ENCODE assay signal across 22 mouse cellular contexts in genomic region chr6:142568713-142569357, GRCm38 (mm10). TPM values are rescaled to one million over a fixed set of nuclear protein-coding genes. Genes with fewer than 3 reads are reported as not detected.
DNase-seq lines count a peak whose midpoint lies in the region; ATAC-seq lines count a peak whose summit lies in the region.
"Had no signal": no experiment of that assay in that cellular context is flagged by ENCODE, and none has a peak within 500 bp of the region (broad histone marks: within the 10 kb centered on the region; RNA-seq: fewer than 3 reads in every experiment).

No protein-coding gene starts in this region.

- H3K4me3 ChIP-seq in heart, embryonic 13.5 days = no peak overlapping the region
- peak overlapping the region; percentile 24 for H3K4me3 ChIP-seq in kidney, embryonic 16.5 days (ENCODE audit: low read length)
- peak overlapping the region; percentile 5; the same call in 1 of the 2 replicates for H3K4me3 ChIP-seq in embryonic facial prominence, embryonic 14.5 days (ENCODE audit: low read depth, low read length)
- H3K4me3 ChIP-seq in intestine, embryonic 16.5 days (ENCODE audit: low read length) = peak overlapping the region; percentile 34
- H3K4me3 ChIP-seq: heart, embryonic 10.5 days; hindbrain, embryonic 10.5 days; layer of hippocampus, adult 2 months had no signal

- peaks cover 48% of the 10 kb centered on the region for H3K4me1 ChIP-seq in heart, embryonic 13.5 days
- peaks cover 23% of the 10 kb centered on the region for H3K4me1 ChIP-seq in kidney, embryonic 16.5 days (ENCODE audit: insufficient read depth, low read length)
- H3K4me1 ChIP-seq in embryonic facial prominence, embryonic 14.5 days (ENCODE audit: control insufficient read depth, insufficient read depth, low read length) = no peaks in the 10 kb centered on the region
- H3K4me1 ChIP-seq in intestine, embryonic 16.5 days (ENCODE audit: control insufficient read depth, insufficient read depth, low read length) = peaks cover 13% of the 10 kb centered on the region

- H3K27ac ChIP-seq in heart, embryonic 13.5 days (replicated peaks) = no peak overlapping the region
- H3K27ac ChIP-seq in kidney, embryonic 16.5 days (ENCODE audit: low read length) = no peak overlapping the region
- no peak overlapping the region for H3K27ac ChIP-seq in embryonic facial prominence, embryonic 14.5 days (replicated peaks; ENCODE audit: low read depth, low read length)
- peak overlapping the region; percentile 2 for H3K27ac ChIP-seq in intestine, embryonic 16.5 days (ENCODE audit: low read length)
- H3K27ac ChIP-seq: heart, embryonic 10.5 days; hindbrain, embryonic 10.5 days; layer of hippocampus, adult 2 months had no signal

- intact Hi-C loops in heart, postnatal 10 days (cut with DNase I) = no loop called here

- ATAC-seq in heart, embryonic 13.5 days (ENCODE audit: extremely low read depth, insufficient number of reproducible peaks, low FRiP score, low TSS enrichment) = no peak
- ATAC-seq in kidney, embryonic 16.5 days (ENCODE audit: low FRiP score, low TSS enrichment) = no peak
- no peak for ATAC-seq in embryonic facial prominence, embryonic 14.5 days (ENCODE audit: low read depth)
- ATAC-seq in intestine, embryonic 16.5 days = no peak
- ATAC-seq: forebrain, embryonic 14.5 days had no signal

- peak overlapping the region; percentile 2; the same call in 1 of the 2 replicates for H3K4me2 ChIP-seq in heart, embryonic 13.5 days
- H3K4me2 ChIP-seq in kidney, embryonic 16.5 days (replicated peaks; ENCODE audit: low read depth, low read length) = peak overlapping the region; percentile 16
- peak overlapping the region; percentile 6; the same call in 1 of the 2 replicates for H3K4me2 ChIP-seq in embryonic facial prominence, embryonic 14.5 days (ENCODE audit: low read depth, low read length)
- H3K4me2 ChIP-seq in intestine, embryonic 16.5 days (ENCODE audit: low read depth, low read length) = peak overlapping the region; percentile 42

- WGBS in heart, embryonic 13.5 days = 53% methylated on average over 7 of the region's 7 CpGs
- 52% methylated on average over 7 of the region's 7 CpGs for WGBS in kidney, embryonic 16.5 days
- 34% methylated on average over 7 of the region's 7 CpGs for WGBS in embryonic facial prominence, embryonic 14.5 days
- WGBS in intestine, embryonic 16.5 days = 46% methylated on average over 7 of the region's 7 CpGs

- H3K36me3 ChIP-seq in heart, embryonic 13.5 days = 0 out of 2 replicates have a peak, but pooled peaks cover 4% of the 10 kb centered on the region
- peaks cover 8% of the 10 kb centered on the region for H3K36me3 ChIP-seq in kidney, embryonic 16.5 days (ENCODE audit: insufficient read depth, low read length)
- no peaks in the 10 kb centered on the region for H3K36me3 ChIP-seq in embryonic facial prominence, embryonic 14.5 days (ENCODE audit: control insufficient read depth, insufficient read depth, low read length)
- no peaks in the 10 kb centered on the region for H3K36me3 ChIP-seq in intestine, embryonic 16.5 days (ENCODE audit: control insufficient read depth, insufficient read depth, low read length)
- H3K36me3 ChIP-seq: heart, embryonic 10.5 days; hindbrain, embryonic 10.5 days had no signal

- H3K27me3 ChIP-seq in heart, embryonic 13.5 days (replicated peaks) = peaks cover 52% of the 10 kb centered on the region
- H3K27me3 ChIP-seq in kidney, embryonic 16.5 days (ENCODE audit: insufficient read depth, low read length) = peaks cover 38% of the 10 kb centered on the region
- peaks cover 49% of the 10 kb centered on the region for H3K27me3 ChIP-seq in embryonic facial prominence, embryonic 14.5 days (replicated peaks; ENCODE audit: control insufficient read depth, insufficient read depth, low read length)
- peaks cover 14% of the 10 kb centered on the region; the same call in 1 of the 2 replicates for H3K27me3 ChIP-seq in intestine, embryonic 16.5 days (replicated peaks; ENCODE audit: control insufficient read depth, insufficient read depth, low read length)

- H3K9me3 ChIP-seq in heart, embryonic 13.5 days = no peaks in the 10 kb centered on the region
- no peaks in the 10 kb centered on the region for H3K9me3 ChIP-seq in kidney, embryonic 16.5 days (ENCODE audit: low read length)
- H3K9me3 ChIP-seq in embryonic facial prominence, embryonic 14.5 days (ENCODE audit: control insufficient read depth, low read length) = no peaks in the 10 kb centered on the region
- no peaks in the 10 kb centered on the region for H3K9me3 ChIP-seq in intestine, embryonic 16.5 days (ENCODE audit: control insufficient read depth, low read length)
- H3K9me3 ChIP-seq: heart, embryonic 10.5 days; hindbrain, embryonic 10.5 days had no signal

- no peak for DNase-seq in heart, postnatal 10 days
- DNase-seq in kidney, postnatal 25 days = no peak
- DNase-seq in embryonic facial prominence, embryonic 14.5 days (ENCODE audit: low spot score) = no peak
- no peak for DNase-seq in urinary bladder, adult 18-20 months (ENCODE audit: low spot score in 2 of 2)
- DNase-seq in layer of hippocampus, adult 11-12 months (ENCODE audit: low spot score) = no peak
- DNase-seq: adrenal gland, postnatal 36 days; cerebellum, adult 18-20 months; cerebellum, postnatal 25 days; gastrocnemius, postnatal 25 days; kidney, adult 18-20 months; layer of hippocampus, postnatal 36 days; right cerebral cortex, adult 18-20 months; thymus, adult 18-20 months; thymus, postnatal 4 days had no signal

- H3K9ac ChIP-seq in heart, embryonic 13.5 days = no peak overlapping the region
- H3K9ac ChIP-seq in kidney, embryonic 16.5 days (replicated peaks; ENCODE audit: low read length) = no peak overlapping the region
- no peak overlapping the region for H3K9ac ChIP-seq in embryonic facial prominence, embryonic 14.5 days (ENCODE audit: low read depth, low read length)
- peak overlapping the region; percentile 48 for H3K9ac ChIP-seq in intestine, embryonic 16.5 days (ENCODE audit: low read depth, low read length)

RNA-seq across cellular contexts. Expression of gene Kcnj8, which starts 2.6 kb away (rescaled TPM):
- polyA plus RNA-seq in heart, embryonic 13.5 days (2015; fragmentation: Nextera tagmentation; extraction: Ambion mirVana) = 7.5 and 9.7 TPM in 2 replicates
- total RNA-seq in heart, postnatal 10 days (2021) = 10 to 100 TPM; 40.4 to 46.7 TPM
- 25.2 and 29.4 TPM in 2 replicates for polyA plus RNA-seq in kidney, embryonic 16.5 days (2015; fragmentation: Nextera tagmentation; extraction: Ambion mirVana)
- polyA plus RNA-seq in embryonic facial prominence, embryonic 14.5 days (2014; fragmentation: Nextera tagmentation; extraction: Ambion mirVana) = 16.8 and 21.0 TPM in 2 replicates
- polyA plus RNA-seq in intestine, embryonic 16.5 days (2015; fragmentation: Nextera tagmentation; extraction: Ambion mirVana) = 30.1 and 35.7 TPM in 2 replicates
- polyA plus RNA-seq: C2C12 had no signal
